Mouse (Mus musculus) neural tube, embryonic 13.5 days (tissue): Measurements from ENCODE around the gene Prr19. TPM values are rescaled to one million over a fixed set of nuclear protein-coding genes. Genes with fewer than 3 reads are reported as not detected.

Experiments used
- ATAC-seq: fragments of 200-750 bp; cut with Nextera tagmentation; 2 replicates; pipeline ENCODE4 v1.8.0; 2017; ENCODE audit warnings: low read depth, mild to moderate bottlenecking, moderate TSS enrichment, moderate library complexity
- H3K27ac ChIP-seq: fragments of 300-500 bp; sonication (generic); replicated peaks from 2 replicates; pipeline ENCODE4 v1.5.1; 2015; ENCODE audit warnings: moderate library complexity, mild to moderate bottlenecking, inconsistent platforms
- H3K27me3 ChIP-seq: fragments of 300-500 bp; sonication (generic); 2 replicates; pipeline ENCODE4 v1.6.1; 2015; ENCODE audit warnings: mild to moderate bottlenecking, inconsistent platforms
- H3K36me3 ChIP-seq: fragments of 300-500 bp; sonication (generic); 2 replicates; pipeline ENCODE4 v1.6.1; 2015; ENCODE audit warnings: mild to moderate bottlenecking, inconsistent platforms
- H3K4me1 ChIP-seq: fragments of 300-500 bp; sonication (generic); replicated peaks from 2 replicates; pipeline ENCODE4 v1.6.1; 2015; ENCODE audit warnings: inconsistent platforms
- H3K4me2 ChIP-seq: fragments of 300-500 bp; sonication (generic); 2 replicates; pipeline ENCODE4 v1.6.1; 2015; ENCODE audit warnings: inconsistent platforms, mild to moderate bottlenecking, moderate library complexity
- H3K4me3 ChIP-seq: fragments of 300-500 bp; sonication (generic); 2 replicates; pipeline ENCODE4 v1.5.1; 2015; ENCODE audit warnings: mild to moderate bottlenecking, inconsistent platforms
- H3K9ac ChIP-seq: fragments of 300-500 bp; sonication (generic); 2 replicates; pipeline ENCODE4 v1.6.1; 2015; ENCODE audit warnings: moderate library complexity, mild to moderate bottlenecking, inconsistent platforms
- H3K9me3 ChIP-seq: fragments of 300-500 bp; sonication (generic); 2 replicates; pipeline ENCODE4 v1.6.1; 2016; ENCODE audit warnings: inconsistent platforms
- WGBS: fragments of 180-500 bp; shearing (Covaris S2); methylation state at CpG from one replicate; pipeline ENCODE4 v1.1.7; 2015; 5-methylcytosine and 5-hydroxymethylcytosine counted together
- polyA plus RNA-seq: library from polyadenylated mRNA; unstranded; fragments of >200 nt; fragmentation: Nextera tagmentation; extraction: Ambion mirVana; gene quantifications from 2 replicates; pipeline ENCODE4 v1.2.1, GENCODE M21; 2015

The Prr19 gene
- polyA plus RNA-seq, 1 experiment from 2014 or later = 2.1 TPM

DNA sequence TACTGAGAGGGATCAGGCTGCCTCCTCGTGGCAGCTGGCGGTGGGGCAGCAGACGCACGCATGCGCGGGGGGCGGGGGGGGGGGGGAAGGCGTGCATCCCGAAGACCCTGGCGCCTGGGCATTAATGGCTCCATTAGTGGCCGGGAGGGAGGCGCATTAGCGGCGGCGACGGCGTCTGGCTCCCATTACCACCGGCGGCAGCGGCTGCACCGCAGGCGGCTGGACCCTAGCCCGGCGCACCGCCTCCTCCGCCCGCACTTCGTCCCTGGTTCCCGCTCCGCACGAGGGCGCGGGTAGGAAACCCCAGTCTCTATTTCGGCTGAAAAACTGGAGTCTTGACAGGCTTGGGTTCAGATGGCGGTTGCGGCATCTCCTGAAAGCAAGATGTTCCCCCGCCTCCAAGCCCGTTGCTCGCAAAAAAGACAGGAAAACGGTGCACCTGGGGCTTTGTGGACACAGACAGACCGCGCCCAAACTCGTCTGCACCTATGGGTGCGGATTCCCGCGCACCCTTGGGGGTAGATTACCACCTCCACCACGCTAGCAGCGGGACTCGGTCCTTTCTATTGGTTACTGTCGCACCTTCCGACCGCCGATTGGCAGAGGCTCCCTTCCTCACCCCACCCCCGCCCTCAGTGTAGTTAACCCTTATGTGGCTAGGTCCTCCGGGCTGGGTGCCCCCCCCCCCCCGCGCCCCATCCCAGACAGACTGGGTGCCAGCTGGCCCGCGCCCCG lies 22.7 kb upstream of the Prr19 start:
- Histone ChIP-seq H3K4me1 (peaks cover 79% of the 10 kb centered on the region), H3K36me3 (peaks cover 10% of the 10 kb centered on the region; the same call in 1 of the 2 replicates), H3K27ac (peak overlapping the region; percentile 100), H3K9ac (peak overlapping the region; percentile 84), H3K4me3 (peak overlapping the region; percentile 85), H3K9me3 (no peaks in the 10 kb centered on the region), H3K27me3 (no peaks in the 10 kb centered on the region), H3K4me2 (peak overlapping the region; percentile 81)
- under 1% methylated on average over 52 of the region's 60 CpGs for WGBS
- peak; percentile 71 for ATAC-seq

DNA sequence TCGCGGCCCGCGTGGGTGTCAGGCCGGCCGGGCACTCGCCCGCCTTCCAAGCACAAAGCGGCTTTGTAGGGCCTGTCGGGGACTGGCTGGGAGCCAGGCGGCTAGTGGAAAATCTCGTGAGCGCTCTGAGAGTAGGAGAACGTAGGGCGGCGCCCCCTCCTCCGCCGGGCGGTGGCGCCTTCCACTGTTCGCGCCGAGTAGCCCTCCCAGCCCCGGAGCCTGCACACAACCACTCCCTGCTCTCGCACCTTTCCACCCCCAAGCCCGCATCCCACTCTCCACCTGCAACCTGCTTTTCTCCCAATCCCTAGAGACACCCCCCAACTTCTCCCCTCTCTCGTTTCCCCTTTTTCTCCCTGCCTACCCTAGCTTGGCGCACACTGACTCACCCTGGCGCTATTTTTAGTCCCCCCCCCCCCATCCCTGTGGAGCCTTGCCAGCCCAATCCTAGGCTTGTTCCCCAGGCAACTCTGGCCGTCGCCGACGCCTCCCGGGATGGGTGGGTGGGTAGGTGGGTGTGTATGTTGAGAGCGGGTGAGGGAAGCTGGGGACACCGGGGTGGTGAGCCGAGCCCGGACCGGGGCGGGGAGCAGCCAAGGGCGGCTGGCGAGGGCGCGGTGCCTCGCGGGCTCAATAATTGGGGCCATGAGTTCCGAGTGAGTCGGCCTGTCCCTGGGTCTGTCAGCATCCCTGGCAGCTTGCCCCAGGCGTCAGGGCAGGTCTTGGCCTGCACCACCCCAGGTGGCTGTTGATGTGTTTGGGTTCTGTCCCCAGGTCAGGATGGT lies 21.9 kb upstream of the Prr19 start:
- H3K4me2 ChIP-seq = peak overlapping the region; percentile 81
- H3K4me1 ChIP-seq = peaks cover 79% of the 10 kb centered on the region
- 0 out of 2 replicates have a peak, but pooled peaks cover 5% of the 10 kb centered on the region for H3K36me3 ChIP-seq
- H3K27ac ChIP-seq = peak overlapping the region; percentile 100
- H3K9ac ChIP-seq = peak overlapping the region; percentile 84
- ATAC-seq = peak; percentile 66
- WGBS = under 1% methylated on average over 47 of the region's 49 CpGs
- H3K4me3 ChIP-seq = peak overlapping the region; percentile 85
- no peaks in the 10 kb centered on the region for H3K27me3 ChIP-seq
- H3K9me3 ChIP-seq = no peaks in the 10 kb centered on the region

DNA sequence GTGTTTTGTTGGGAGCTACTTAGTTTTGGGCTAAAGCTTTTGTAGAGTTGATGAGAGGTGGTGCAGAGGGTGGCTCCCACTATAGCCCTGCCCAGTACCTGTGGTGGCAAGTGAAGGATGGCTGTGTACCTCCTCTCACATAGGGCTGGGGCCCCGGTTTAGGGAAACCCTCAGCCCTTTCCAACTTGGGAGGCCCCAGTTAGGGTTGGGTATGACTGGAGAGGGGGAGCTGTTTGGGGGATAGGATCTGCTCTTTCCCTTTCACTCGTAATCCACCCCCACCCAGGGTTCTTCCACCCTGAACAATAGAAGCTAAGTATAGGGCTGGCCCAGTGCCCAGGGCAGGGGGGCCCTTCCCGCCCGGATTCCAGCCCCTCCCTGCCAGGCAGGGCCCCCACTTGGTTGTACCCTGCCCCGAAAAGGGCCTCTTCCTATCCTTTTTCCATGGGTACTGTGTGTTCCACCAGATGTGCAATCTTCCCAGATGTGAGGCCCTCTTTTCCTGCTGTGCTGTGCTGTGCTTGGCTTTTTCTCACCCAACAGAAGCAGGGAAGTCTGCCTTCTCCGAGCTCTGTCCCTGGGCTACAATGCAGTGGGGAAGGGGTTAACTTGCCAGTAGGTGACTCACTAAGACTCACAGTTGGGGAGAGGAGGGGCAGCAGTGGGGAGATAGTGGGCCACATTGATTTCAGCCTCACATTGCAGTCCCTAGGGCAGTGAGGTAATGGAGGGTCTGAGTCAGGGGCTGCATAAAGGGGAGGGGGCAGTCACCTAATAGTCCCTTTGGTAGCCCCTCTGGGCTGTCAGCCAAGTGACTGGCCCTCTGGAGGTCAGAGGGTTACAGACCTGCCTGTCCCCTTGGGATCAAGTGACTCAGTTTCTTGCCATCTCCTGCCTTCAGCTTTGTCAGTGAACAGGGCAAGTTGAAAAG lies 21.1 kb upstream of the Prr19 start:
- H3K9me3 ChIP-seq = no peaks in the 10 kb centered on the region
- no peaks in the 10 kb centered on the region for H3K27me3 ChIP-seq
- H3K4me2 ChIP-seq = peak overlapping the region; percentile 81
- ATAC-seq = peak; percentile 7; the same call in 1 of the 2 replicates
- H3K4me1 ChIP-seq = peaks cover 79% of the 10 kb centered on the region
- H3K4me3 ChIP-seq = peak overlapping the region; percentile 85
- WGBS = 2% methylated on average over 6 of the region's 6 CpGs
- H3K9ac ChIP-seq = peak overlapping the region; percentile 84
- H3K27ac ChIP-seq = peak overlapping the region; percentile 100
- peaks cover 5% of the 10 kb centered on the region for H3K36me3 ChIP-seq

DNA sequence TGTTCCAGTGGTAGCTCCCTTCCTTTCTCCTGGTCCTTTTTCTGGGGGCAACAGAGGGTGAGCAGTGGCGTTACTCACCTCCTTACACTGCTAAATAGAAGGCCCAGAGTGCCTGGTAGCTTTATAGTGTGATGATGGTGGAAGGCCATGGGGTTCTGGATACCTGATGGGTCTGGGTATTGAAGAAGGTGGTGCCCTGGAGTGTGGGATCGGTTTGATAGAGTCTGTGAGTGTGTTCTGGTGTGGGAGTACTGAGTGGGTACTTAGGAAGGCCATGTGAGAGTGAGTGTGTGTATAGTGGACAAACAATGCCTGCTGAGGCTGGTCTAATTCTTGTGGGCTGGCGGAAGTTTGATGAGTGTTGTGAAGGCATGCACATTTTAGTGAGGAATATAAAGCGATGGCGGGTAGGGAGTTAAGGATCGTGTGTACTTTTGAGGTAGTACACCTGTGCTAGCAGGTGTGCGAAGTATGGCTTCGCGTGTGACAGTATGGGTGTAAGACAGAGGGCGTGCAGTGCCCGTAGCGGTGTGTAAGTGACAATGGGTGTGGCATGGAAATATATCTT lies 20.0 kb upstream of the Prr19 start:
- Histone ChIP-seq H3K4me1 (peaks cover 77% of the 10 kb centered on the region), H3K4me3 (peak overlapping the region; percentile 85), H3K27me3 (no peaks in the 10 kb centered on the region), H3K4me2 (peak overlapping the region; percentile 81), H3K9me3 (no peaks in the 10 kb centered on the region), H3K36me3 (peaks cover 17% of the 10 kb centered on the region), H3K9ac (peak overlapping the region; percentile 84), H3K27ac (peak overlapping the region; percentile 100)
- ATAC-seq = no peak; the same call in 1 of the 2 replicates
- 23% methylated on average over 12 of the region's 12 CpGs for WGBS

DNA sequence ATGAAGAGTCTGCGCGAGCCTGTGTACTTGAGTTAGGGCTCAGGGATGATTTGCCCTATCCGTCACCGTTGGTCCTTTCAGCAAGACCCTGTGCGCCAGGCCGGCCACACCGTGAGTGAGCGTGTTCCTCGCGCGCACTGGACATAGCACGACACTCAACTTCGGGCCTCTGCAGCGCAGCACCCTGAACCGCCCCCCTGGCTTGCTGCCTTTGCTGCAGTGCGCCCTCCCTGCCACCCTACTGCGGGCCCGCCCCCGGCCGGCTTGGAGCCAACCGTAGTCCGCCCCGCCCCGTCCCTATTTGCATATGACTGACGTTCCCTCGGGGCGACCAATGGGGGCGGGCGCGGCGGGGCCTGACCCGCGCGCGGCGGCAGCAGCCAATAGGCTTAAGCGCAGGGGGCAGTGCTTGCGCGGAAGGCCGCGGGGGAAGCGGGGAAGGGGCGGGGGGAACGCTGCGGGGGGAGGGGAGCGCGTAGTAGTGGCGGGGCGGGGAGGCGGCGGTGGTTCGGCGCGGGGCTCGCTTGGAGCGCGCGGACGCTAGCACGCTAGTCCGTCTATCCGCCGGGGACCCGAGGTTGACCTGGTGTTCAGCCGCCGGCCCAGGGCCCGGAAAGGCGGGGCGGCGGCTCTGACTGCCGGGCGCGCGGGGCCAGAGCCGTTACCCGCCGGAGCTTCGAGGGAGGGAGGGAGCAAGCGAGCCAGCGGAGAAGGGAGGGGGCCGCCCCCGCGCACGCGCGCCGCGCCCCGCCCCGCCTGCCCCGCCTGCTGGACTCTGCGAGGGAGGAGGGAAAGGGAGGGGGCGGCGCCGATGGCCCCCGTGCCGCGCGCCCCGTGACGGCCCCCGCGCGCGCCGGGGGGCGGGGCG lies 19.2 kb upstream of the Prr19 start:
- H3K4me1 ChIP-seq = peaks cover 70% of the 10 kb centered on the region
- ATAC-seq = peak; percentile 65
- no peaks in the 10 kb centered on the region for H3K27me3 ChIP-seq
- H3K4me3 ChIP-seq = peak overlapping the region; percentile 85
- H3K4me2 ChIP-seq = peak overlapping the region; percentile 81
- 1% methylated on average over 70 of the region's 108 CpGs for WGBS
- no peaks in the 10 kb centered on the region for H3K9me3 ChIP-seq
- peaks cover 24% of the 10 kb centered on the region for H3K36me3 ChIP-seq
- peak overlapping the region; percentile 100 for H3K27ac ChIP-seq
- peak overlapping the region; percentile 89 for H3K9ac ChIP-seq

DNA sequence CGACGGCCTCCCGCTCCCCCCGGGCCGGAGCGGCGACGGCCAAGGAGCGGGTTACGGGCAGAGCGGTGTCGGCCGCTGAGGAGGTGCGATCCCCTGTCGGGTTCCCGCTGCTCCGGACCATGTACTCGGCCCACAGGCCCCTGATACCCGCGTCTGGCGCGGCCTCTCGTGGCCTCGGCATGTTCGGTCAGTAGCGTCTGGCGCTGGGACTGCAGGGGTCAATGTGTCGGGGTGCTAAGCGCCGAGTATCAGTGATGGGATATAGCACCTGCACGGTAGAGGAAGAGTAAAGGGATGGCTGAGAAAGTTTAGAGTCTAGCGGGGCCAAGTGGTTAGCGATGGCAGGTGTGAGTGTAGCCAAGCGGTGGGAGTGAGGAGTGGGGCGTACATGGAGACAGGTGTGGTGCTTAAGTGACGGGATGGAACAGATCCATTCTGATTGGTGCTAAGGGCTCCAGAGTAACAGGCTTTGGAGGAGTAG lies 18.4 kb upstream of the Prr19 start:
- Histone ChIP-seq H3K9me3 (no peaks in the 10 kb centered on the region), H3K4me3 (peak overlapping the region; percentile 85), H3K27ac (peak overlapping the region; percentile 100), H3K4me2 (peak overlapping the region; percentile 81), H3K36me3 (peaks cover 32% of the 10 kb centered on the region), H3K4me1 (peaks cover 62% of the 10 kb centered on the region), H3K9ac (peak overlapping the region; percentile 89), H3K27me3 (no peaks in the 10 kb centered on the region)
- no peak for ATAC-seq
- 1% methylated on average over 34 of the region's 36 CpGs for WGBS

DNA sequence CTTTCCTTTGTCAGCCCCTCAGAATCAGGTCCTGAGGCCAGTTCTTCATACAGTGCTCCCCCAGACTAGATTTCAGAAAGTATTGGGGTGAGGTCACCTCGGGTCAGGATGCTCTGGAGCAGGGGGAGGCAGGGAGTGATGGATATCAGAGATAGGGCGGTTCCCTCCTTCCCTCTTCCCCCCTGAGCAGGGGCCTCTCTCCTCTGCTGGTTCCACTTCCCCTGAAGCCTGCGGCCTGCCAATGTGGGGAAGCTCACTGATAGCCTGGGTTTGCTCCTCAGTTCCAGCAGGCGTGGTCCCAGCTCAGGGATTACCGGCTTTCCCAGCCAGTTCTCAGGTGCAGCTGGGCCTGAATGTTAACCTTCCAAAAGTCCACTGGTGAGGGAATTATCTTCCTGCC lies 17.6 kb upstream of the Prr19 start:
- no peaks in the 10 kb centered on the region for H3K9me3 ChIP-seq
- no peaks in the 10 kb centered on the region for H3K27me3 ChIP-seq
- H3K4me1 ChIP-seq = peaks cover 58% of the 10 kb centered on the region
- H3K4me3 ChIP-seq = peak overlapping the region; percentile 85
- 30% methylated on average over 5 of the region's 5 CpGs for WGBS
- H3K4me2 ChIP-seq = peak overlapping the region; percentile 81
- peak overlapping the region; percentile 89 for H3K9ac ChIP-seq
- peaks cover 41% of the 10 kb centered on the region for H3K36me3 ChIP-seq
- H3K27ac ChIP-seq = peak overlapping the region; percentile 100
- no peak for ATAC-seq

DNA sequence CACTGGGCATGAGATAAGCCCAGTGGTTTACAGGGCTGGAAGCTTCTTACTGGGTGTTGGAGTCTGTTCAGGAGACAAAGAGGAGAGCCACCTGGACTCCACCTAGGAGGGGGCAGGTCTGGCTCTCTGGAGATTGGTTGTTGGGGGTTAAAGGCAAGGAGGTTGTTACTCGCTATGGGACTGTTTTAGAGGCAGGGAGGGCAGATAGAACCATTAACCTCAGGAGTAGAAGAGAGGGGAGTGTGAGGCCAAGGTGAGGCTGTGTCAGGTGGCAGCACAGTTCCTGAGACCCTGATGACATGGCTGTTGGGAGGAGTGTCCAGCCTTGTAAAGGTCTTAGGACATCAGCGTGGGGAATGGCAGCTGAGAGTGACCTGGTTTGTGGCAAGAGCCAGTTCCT lies 17.0 kb upstream of the Prr19 start:
- peaks cover 46% of the 10 kb centered on the region for H3K36me3 ChIP-seq
- H3K4me1 ChIP-seq = peaks cover 58% of the 10 kb centered on the region
- no peaks in the 10 kb centered on the region for H3K27me3 ChIP-seq
- H3K27ac ChIP-seq = peak overlapping the region; percentile 100
- peak overlapping the region; percentile 81 for H3K4me2 ChIP-seq
- peak overlapping the region; percentile 89 for H3K9ac ChIP-seq
- no peak for ATAC-seq
- H3K4me3 ChIP-seq = peak overlapping the region; percentile 85
- H3K9me3 ChIP-seq = no peaks in the 10 kb centered on the region
- 64% methylated on average over 2 of the region's 2 CpGs for WGBS

DNA sequence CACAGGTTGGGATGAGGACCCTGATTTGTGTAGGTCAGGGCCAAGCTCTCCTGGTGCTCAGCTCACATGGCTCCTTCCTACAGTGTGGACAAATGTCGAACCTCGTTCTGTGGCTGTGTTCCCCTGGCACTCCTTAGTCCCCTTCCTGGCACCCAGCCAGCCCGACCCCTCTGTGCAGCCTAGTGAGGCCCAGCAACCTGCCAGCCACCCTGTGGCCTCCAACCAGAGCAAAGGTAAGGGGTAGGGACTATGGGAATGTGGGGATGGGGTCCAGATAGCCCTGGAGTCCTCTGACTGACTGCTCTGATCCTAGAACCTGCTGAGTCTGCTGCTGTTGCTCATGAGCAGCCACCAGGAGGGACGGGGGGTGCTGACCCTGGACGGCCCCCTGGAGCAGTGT lies 16.4 kb upstream of the Prr19 start:
- Histone ChIP-seq H3K9ac (peak overlapping the region; percentile 89), H3K4me1 (peaks cover 52% of the 10 kb centered on the region), H3K27ac (0 out of 2 replicates have a peak overlapping the region, but pooled peaks have one; percentile 4), H3K4me3 (peak overlapping the region; percentile 85), H3K4me2 (peak overlapping the region; percentile 81), H3K9me3 (no peaks in the 10 kb centered on the region), H3K27me3 (no peaks in the 10 kb centered on the region), H3K36me3 (peaks cover 52% of the 10 kb centered on the region)
- 66% methylated on average over 5 of the region's 5 CpGs for WGBS
- no peak for ATAC-seq

DNA sequence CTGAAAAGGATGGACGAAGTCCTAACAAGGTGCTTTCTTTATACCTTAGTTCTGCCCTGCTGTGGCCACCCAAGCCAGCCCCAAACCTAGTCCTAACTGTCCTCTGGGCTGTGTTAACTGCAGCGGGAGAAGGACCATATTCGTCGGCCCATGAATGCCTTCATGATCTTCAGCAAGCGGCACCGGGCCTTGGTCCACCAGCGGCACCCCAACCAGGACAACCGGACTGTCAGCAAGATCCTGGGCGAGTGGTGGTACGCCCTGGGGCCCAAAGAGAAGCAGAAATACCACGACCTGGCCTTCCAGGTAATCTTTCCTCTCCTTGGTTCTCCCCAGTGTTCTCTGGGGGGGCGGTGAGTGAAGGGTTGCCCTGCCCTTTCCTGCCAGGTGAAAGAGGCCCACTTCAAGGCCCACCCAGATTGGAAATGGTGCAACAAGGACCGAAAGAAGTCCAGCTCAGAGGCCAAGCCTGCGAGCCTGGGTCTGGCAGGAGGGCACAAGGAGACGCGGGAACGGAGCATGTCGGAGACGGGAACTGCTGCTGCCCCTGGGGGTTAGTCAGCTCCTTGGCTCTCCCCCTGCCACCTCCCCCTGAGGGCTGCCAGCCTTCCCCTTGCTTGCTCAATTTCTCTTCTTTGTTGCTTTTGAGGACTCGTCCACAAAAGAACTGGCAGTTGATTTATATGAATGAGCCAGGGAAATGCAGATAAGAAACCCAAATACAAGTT lies 15.5 kb upstream of the Prr19 start:
- Histone ChIP-seq H3K9ac (no peak overlapping the region), H3K36me3 (peaks cover 61% of the 10 kb centered on the region), H3K27ac (no peak overlapping the region), H3K4me2 (no peak overlapping the region), H3K4me3 (no peak overlapping the region), H3K9me3 (no peaks in the 10 kb centered on the region), H3K4me1 (peaks cover 47% of the 10 kb centered on the region), H3K27me3 (no peaks in the 10 kb centered on the region)
- no peak for ATAC-seq
- WGBS = 86% methylated on average over 20 of the region's 20 CpGs
